Mouse (Mus musculus) T-helper 2 cell (primary cell): ENCODE measurements at regions not wholly inside any gene's neighbourhood (a gene's known extent, or its start where the extent isn't known, plus 50 kb on each side); places are given as distances from the start of the nearest gene placed in this dataset.

ENCODE experiments used
- in situ Hi-C: fragments of 300-600 bp; cut with MboI, MseI; formaldehyde crosslinking; loops from one replicate; pipeline ENCODE4 v1.15.1; 2025; ENCODE audit warnings: high pct_unique_total_duplicates

DNA sequence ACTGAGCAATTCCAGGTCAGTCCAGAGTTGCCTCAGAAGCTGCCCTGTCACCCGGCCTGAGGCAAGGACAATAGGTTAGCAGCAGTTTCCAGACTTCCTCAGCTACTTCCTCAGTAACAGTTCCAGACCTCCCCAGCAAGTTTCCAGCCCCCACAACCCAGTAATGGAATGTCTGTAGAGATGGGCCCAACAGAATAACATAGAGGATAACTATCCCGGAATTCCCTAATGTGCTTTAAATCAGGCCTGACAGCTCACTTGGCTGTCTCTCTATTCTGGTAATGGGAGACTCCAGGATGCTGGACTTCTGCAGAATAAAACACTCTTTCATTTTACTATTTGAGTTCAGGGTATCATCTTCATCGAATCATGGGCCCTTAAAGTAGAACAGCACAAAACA is 268.4 kb upstream of the Tsc22d2 start:
- in situ Hi-C loops = no loop called here

- in situ Hi-C loops = no loop called here
These were observed 267.8 kb upstream of the Tsc22d2 start for GRCm38 (mm10) chr3:58146762-58147161.

- in situ Hi-C loops = no loop called here
These were observed 261.4 kb upstream of the Tsc22d2 start for GRCm38 (mm10) chr3:58153141-58153540.

DNA sequence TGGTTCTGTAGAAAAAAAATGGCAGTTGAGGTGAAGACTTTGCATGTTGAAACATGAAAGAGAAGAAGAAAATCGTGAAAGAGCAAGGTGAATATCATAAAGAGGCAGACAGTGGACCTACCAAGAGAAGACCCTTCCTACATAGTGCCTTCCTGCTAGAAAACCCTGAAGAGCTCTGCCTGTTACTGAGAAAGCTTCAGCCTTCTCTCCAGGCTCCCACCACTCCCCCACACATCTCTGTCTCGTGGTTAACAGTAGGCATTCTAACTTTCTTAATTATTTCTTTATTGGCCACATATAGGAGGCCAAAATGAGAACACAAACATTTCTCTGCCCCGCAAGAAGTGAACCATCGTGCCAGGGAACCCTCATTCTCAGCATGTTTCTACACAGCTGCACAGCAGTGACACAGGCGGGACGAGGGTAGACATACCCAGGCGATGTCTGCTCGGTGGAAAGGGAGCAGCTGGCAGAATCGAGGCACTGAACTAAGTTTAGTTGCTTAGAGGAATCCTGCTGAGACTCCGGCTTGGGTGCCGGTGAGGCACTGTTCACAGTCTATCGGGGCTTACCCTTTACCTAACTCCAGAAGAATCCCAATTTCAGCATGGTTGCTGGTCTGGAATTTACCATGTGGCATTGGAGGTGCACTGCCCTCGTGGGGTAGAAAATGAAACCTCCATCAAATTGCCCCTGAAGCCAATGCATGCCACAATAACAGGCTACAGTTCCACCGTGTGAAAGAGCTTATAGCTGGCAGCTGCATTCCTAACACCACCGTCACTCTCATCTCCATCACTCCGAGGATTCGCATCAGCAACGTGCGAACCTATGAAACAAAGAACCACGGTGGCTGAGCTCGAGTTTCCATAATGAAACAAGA is 260.4 kb upstream of the Tsc22d2 start:
- in situ Hi-C loops = no loop called here

- in situ Hi-C loops = no loop called here
These were observed 255.1 kb upstream of the Tsc22d2 start for GRCm38 (mm10) chr3:58159384-58159783.

DNA sequence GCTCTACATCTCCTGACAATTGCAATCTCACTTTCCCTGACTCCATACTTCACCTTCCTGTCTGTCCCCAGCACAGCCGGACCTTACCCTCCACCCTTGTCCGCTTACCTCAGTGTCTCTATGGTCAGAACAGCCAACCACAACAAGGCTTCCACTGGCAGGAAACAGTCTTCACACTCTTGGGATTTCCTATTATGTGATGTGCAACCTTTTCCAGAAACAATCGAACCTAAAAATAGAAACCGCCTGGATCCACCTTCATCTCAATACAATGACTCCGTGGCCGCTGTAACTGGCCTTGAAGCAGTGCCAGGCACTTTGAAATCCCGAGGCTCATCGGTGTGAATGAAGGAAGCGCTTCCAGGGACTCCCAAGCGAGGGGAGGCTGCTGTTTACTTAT is 252.3 kb upstream of the Tsc22d2 start:
- in situ Hi-C loops = loop anchor here (5.0 kb wide), 1 partner anchor 330 kb away; no protein-coding TSS in a partner anchor

DNA sequence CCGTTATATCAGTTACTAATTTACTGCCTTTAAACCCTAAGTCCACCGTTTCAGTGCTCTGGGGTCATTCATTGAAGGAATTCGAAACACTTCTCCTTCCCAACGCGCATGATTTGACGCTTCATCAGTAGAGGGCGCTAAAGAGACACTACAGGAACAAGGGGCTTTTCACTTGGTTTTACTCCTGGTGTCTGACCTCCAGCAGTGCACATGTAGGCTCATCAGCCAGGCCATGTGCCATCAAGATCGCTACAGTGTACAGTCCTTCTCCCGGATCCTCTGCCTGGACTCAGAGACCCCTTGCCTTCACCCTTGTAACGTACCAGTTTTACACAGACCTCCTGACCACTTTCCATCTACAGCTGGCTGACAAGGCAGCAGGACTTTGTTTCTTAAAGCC is 250.7 kb upstream of the Tsc22d2 start:
- in situ Hi-C loops = loop anchor here (5.0 kb wide), 1 partner anchor 328 kb away; no protein-coding TSS in a partner anchor

DNA sequence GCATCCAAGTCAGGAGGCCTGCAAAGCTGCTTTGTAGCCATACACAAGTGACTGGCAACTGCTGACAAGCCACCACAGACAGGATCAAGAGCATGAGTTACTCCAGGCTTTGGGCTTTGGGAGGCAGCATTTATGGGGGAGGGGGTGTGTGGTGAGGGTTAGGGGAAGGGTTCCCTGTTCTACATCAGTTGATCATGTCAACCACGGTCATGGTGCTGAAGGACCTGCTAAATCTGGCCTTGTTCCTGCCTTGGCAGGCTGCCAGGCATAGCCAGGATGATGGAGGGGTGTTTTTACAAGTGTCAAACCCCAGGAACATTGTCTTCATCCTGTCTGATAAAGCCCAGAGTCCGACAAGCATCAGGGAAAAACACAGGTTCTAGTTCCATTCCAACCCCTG is 247.9 kb upstream of the Tsc22d2 start:
- in situ Hi-C loops = no loop called here

DNA sequence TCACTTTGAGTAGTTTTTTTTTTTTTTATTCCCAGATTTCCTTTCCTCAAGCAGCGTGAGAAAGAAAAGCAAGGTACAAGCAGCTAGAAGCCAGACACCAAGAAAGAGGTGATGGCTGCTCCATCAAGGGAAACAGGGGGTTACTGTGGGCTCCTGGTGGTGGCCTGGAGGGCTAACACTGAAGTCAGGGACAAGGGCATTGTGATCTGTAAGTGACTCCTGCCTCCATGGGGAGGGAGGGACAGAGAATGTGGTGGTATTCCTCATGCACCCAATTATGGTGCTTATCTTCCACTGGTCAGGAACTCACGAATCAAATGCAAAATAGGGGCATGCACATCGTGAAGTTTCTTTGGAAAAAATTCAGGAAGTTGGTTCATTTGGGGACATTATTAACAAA is 247.4 kb upstream of the Tsc22d2 start:
- in situ Hi-C loops = no loop called here

GRCm38 (mm10) chr3:58167761-58168290 is 246.7 kb upstream of the Tsc22d2 start:
- in situ Hi-C loops = no loop called here

DNA sequence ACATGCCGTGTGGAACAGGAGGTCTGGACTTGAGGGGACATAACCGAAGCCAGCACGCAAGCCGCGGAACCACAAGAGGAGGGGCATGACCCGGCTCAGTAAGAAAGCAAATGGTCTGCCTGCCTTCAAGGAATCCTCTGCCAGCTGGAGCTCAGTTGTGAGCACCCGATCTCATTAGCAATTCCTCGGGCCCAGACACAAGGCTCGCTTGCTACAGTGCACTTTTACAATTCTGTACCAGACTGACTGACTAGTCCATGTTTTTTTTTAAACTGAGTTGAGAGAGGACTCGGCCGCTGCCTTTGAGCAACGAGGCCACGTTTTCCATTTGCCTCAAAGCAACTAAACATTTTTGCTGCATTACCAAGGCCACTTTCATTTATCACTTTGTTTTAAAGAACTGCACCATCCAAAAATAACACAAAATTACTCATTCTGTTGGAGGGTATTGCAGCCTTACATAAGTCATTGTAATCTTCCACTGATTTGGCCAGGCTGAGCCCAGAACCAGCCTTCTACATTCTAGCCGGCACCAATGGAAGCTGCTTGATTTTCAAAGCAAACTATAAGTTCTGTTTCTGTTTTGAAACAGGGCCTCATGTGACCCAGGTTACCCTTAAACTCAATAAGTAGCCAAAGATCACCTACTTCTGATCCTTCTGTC is 245.9 kb upstream of the Tsc22d2 start:
- in situ Hi-C loops = no loop called here

GRCm38 (mm10) chr3:58169786-58170185 is 244.7 kb upstream of the Tsc22d2 start:
- in situ Hi-C loops = no loop called here

DNA sequence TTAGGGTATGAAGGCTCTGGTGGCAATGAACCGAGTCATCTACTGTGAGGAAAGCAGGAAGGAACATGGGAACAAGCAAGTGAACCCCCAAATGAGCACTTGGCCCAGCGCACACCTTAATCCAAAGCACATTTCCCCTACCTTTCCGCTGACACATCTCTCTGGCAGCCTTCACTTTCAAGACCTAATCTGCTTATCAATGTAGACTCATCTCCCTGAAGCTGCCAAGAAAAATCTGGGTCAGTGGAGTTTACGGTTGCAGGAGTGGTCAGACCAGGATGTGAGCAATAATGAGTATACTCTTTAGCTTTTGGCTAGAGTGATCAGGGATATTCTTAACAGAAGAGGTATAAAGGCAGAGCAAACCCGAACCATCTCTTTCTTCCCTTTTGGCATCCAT is 242.4 kb upstream of the Tsc22d2 start:
- in situ Hi-C loops = no loop called here

GRCm38 (mm10) chr3:58173821-58174220 is 240.7 kb upstream of the Tsc22d2 start:
- in situ Hi-C loops = no loop called here

GRCm38 (mm10) chr3:58181715-58182114 is 232.8 kb upstream of the Tsc22d2 start:
- in situ Hi-C loops = no loop called here

DNA sequence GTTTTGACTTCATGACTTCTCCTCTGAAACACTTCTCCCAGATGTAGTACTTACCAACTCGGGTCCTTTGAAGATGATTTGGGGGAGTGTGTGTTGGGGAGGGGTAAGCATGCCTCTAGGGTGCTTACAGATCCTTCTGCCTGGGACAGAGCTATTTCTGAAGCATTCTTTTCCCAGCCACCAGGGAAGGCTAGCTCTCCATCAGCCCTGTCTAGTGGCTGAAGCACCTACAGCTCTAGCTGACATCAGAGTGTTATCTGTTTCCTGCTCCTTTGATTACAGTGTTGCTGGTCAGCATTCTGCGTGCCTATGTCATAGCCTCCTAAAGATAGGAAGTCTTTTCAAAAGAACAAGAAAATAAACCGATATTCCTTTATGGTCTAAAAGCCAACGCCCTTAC is 232.2 kb upstream of the Tsc22d2 start:
- in situ Hi-C loops = no loop called here

DNA sequence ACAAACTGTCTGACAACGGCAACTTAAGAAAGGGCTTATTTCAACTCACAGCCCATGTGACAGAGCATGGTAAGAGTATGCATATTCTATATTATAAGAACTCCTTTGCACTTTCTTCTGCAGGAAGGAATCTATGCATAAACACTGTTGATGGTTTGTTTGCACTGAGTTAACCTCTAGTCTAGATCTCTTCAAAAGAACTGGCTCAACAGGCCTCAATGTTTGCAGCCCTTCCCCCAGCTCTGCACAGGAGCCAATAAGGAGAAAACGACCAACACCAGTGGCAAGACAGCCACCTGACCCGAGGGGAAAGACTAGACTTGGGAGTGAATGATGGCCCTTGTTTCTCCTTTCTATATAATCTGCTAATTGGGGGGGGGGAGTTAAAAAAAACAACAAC is 231.2 kb upstream of the Tsc22d2 start:
- in situ Hi-C loops = no loop called here

DNA sequence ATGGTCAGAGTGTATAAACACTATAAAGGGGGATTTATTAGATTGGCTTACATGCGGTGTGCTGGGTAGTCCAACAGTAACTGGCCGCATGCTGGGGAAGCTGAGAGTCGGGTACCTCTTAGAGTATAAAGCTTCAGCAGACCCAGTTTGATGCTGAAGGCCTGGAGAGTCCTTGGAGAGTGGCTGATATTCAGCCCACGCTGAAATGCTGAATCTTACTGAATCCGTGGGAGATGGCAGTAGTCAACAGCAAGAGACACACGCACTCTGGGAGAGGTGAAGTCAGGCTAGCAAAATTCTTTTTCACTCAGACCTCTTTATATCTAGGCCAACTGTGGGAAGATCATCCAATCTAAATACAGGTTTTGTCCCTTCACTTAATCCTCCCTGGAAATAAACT is 214.1 kb upstream of the Tsc22d2 start:
- in situ Hi-C loops = no loop called here

DNA sequence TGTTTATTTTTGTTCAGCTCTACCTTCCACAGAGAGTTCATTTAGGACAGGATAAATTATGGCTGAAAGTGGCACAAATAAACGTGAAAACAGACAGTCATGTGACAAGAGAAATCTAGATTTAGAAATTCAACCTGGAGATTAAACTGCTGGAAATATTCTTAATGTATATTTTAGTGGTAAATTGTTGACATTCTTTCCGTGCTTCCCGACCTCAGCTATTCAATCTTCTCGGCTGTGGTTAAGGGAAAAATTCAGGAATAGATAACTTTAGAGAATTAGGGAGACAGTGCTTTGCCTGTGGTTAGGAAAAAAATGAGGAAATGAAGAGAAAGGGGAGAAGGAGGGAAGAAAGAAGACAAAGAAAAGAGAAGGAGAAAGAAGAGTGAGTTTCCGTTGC is 211.7 kb upstream of the Tsc22d2 start:
- in situ Hi-C loops = no loop called here

DNA sequence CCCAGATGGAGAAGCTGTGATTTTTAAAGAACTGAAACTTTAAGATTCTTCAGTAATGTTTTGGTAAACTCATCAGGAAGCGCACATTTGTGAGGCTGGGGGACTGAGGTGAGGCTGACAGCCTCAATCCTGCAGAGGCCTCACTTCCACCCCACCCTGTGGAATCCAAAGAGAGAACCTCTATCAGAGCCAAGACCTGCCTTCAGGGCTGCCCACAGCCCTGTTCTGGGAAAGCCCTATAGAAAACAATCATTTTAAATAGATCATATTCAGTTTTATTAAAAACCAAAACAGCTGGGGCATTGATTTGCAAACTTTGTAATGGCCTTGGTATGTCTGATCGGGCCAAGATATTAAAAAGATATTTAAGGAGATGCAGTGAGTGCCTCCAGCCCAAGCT is 210.7 kb upstream of the Tsc22d2 start:
- in situ Hi-C loops = no loop called here

DNA sequence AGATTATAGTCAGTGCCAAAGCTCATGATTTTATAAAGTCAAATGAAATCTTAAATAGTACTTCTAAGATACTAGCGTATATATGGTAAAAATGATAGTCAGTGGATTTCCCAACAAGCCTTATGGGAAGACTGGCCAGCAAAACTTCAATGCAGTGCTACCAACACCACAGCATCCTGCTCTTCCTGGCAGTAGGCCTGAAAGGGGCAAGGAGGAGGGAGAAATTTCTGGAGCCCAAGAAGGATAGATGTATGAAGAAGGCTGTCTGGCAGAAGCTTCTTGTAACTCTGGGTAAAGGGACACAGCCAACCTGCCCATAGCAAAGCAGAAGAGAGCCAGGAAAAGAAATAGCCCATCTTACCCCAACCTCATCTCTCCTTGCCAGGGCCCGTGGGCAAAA is 209.0 kb upstream of the Tsc22d2 start:
- in situ Hi-C loops = loop anchor here (5.0 kb wide), 1 partner anchor 98 kb away; no protein-coding TSS in a partner anchor

GRCm38 (mm10) chr3:58206776-58207398 is 207.6 kb upstream of the Tsc22d2 start:
- in situ Hi-C loops = loop anchor here (5.0 kb wide), 1 partner anchor 100 kb away; no protein-coding TSS in a partner anchor
